Comparison of ENCODE assay signal across 21 mouse cellular contexts in the genomic region with DNA sequence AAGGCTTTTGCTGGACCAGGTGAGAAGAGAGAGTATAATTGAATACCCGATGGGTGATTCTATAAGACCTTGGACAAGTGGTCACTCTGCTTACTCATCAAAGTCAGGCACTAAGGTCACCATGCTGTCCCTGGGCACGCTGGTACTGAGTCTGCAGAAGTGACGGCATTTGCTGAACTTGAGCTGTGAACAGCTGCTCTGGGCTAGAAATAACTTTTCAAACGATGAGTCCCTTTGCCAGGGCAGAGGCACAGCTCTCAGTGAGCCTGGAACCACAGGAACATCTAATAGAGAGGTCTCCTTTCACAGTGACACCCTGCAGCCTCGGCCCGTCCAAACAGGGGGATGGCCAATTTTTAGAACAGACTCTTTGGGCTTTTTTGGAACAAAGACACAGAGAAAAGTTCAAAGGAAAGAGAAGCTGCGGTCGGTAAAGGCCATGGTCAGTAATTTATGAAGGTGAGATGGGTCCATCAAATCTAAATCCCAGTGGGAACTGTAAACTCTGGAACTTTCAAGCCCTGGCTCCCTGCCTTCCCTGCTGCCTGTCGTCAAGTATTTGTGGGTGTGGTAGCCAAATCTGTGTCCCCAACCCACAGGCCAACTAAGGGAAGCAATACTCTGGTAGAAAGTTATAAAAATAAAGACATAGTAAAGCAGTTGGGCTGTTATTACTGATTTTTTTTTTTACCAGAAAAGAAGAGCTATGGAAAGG. TPM values are rescaled to one million over a fixed set of nuclear protein-coding genes. Genes with fewer than 3 reads are reported as not detected.
DNase-seq lines count a peak whose midpoint lies in the region.
"Had no signal": no experiment of that assay in that cellular context is flagged by ENCODE, and none has a peak within 500 bp of the region (broad histone marks: within the 10 kb centered on the region; RNA-seq: fewer than 3 reads in every experiment).

No protein-coding gene starts in this region.

- no peak overlapping the region for H3K4me3 ChIP-seq in heart, embryonic 10.5 days
- H3K4me3 ChIP-seq: hindbrain, embryonic 13.5 days; midbrain, embryonic 12.5 days; neural tube, embryonic 13.5 days had no signal

- H3K4me1 ChIP-seq in heart, embryonic 10.5 days: peaks cover 13% of the 10 kb centered on the region; the same call in 1 of the 2 replicates

- H3K9me3 ChIP-seq in heart, embryonic 10.5 days: no peaks in the 10 kb centered on the region
- H3K9me3 ChIP-seq: hindbrain, embryonic 13.5 days; midbrain, embryonic 12.5 days had no signal

- 69% methylated on average over 9 of the region's 9 CpGs for WGBS in heart, embryonic 10.5 days

- peak overlapping the region; percentile 48; the same call in 1 of the 2 replicates for H3K27ac ChIP-seq in heart, embryonic 10.5 days
- H3K27ac ChIP-seq: hindbrain, embryonic 13.5 days; liver, embryonic 14.5 days; midbrain, embryonic 12.5 days; neural tube, embryonic 13.5 days had no signal

- no peaks in the 10 kb centered on the region for H3K36me3 ChIP-seq in heart, embryonic 10.5 days
- H3K36me3 ChIP-seq: hindbrain, embryonic 13.5 days; midbrain, embryonic 12.5 days; neural tube, embryonic 13.5 days had no signal

- no peaks in the 10 kb centered on the region for H3K27me3 ChIP-seq in heart, embryonic 10.5 days (ENCODE audit: insufficient read depth, poor library complexity, severe bottlenecking)
- H3K27me3 ChIP-seq: CH12.LX; hindbrain, embryonic 13.5 days; midbrain, embryonic 12.5 days; neural tube, embryonic 13.5 days had no signal

- no peak for DNase-seq in heart, embryonic 10.5 days (ENCODE audit: low spot score)
- DNase-seq in heart, postnatal 4 days: no peak
- peak; percentile 14 to 43 for DNase-seq in urinary bladder, postnatal 4 days (ENCODE audit: low spot score in 2 of 2)
- no peak for DNase-seq in urinary bladder, postnatal 36 days (ENCODE audit: low spot score in 2 of 2)
- peak; percentile 72 to 80 for DNase-seq in gastrocnemius, adult 8-10 months (ENCODE audit: low spot score in 2 of 2)
- DNase-seq in frontal cortex, postnatal 36 days (ENCODE audit: low spot score in 2 of 2): no peak
- no peak for DNase-seq in right cerebral cortex, postnatal 36 days (ENCODE audit: low spot score in 2 of 2)
- no peak for DNase-seq in kidney, adult 18-20 months
- DNase-seq: cerebellum, adult 8-10 months; heart, postnatal 14 days; kidney, adult 9 months; kidney, postnatal 36 days; layer of hippocampus, postnatal 36 days; right cerebral cortex, adult 18-20 months; spleen, adult 18-20 months; thymus, adult 18-20 months had no signal

RNA-seq across cellular contexts. Expression of gene Mtx3, which starts 37.9 kb away (rescaled TPM):
- 2.7 and 3.5 TPM in 2 replicates for polyA plus RNA-seq in heart, embryonic 10.5 days (2016; fragmentation: Nextera tagmentation; extraction: Ambion mirVana)
- 10 to 100 TPM; 15.1 to 15.9 TPM for total RNA-seq in heart, postnatal 4 days (2021)
- 1 to 10 TPM; 2.4 to 3.6 (median 3.3) TPM for total RNA-seq in gastrocnemius, adult 8-10 months (2022)

Comparison
In these comparisons a context has a peak if more than half of its experiments do, and no peak if none do; other contexts are left out.
1. DNase-seq: peak in urinary bladder, postnatal 4 days (2 of 2) and gastrocnemius, adult 8-10 months (2 of 2); none in heart, embryonic 10.5 days (single experiment), heart, postnatal 4 days (single experiment), urinary bladder, postnatal 36 days (0 of 2), frontal cortex, postnatal 36 days (0 of 2), right cerebral cortex, postnatal 36 days (0 of 2) and kidney, adult 18-20 months (single experiment).